Mouse (Mus musculus): Measurements from ENCODE around the gene Mrgprb1. TPM values are rescaled to one million over a fixed set of nuclear protein-coding genes. Genes with fewer than 3 reads are reported as not detected.
"Not testable (repeated sequence)": the region's sequence is repeated elsewhere in the genome, so short reads cannot be mapped to it uniquely, and the experiment has no call there.

The Mrgprb1 gene
- polyA plus RNA-seq (2015; fragmentation: Nextera tagmentation; extraction: Ambion mirVana): not detected in 2 replicates

DNA sequence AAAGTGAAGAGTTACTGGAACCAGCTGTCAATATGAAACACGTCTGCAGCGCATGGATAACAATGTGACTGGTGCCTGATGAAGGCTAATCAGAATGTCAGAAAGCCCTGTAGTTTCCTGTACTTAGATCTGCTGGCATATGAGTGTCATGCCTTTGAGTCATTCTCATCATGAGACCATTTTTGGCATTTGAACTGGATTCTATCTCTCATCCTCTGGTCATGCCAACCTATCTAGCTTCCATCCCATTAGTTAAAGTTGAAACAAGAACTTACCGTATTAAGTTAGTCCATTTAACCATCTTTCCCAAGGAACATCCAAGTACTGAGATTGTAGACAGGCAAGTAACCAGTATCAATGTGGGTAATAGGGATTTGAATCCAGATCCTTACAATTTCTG, at the start of gene Mrgprb1:
Gene Mrgprb1 (minus strand): TSS at position 101 of the 400 bp plus-strand sequence.
- H3K36me3 ChIP-seq (ENCODE audit: control insufficient read depth, insufficient read depth, low read length): no peaks in the 10 kb centered on the region
- H3K27ac ChIP-seq (ENCODE audit: low read length): no peak within 1 kb of the TSS
- no peak within 1 kb of the TSS for H3K9ac ChIP-seq (ENCODE audit: low read depth, low read length)
- H3K4me3 ChIP-seq (ENCODE audit: low read depth, low read length): no peak within 1 kb of the TSS
- H3K9me3 ChIP-seq (replicated peaks; ENCODE audit: control insufficient read depth, low read length, poor library complexity, severe bottlenecking): peaks cover 16% of the 10 kb centered on the region; the same call in 1 of the 2 replicates
- no peak within 1 kb of the TSS for H3K4me2 ChIP-seq (ENCODE audit: low read length)
- no peaks in the 10 kb centered on the region for H3K27me3 ChIP-seq (ENCODE audit: control insufficient read depth, insufficient read depth, low read depth, low read length)
- no peaks in the 10 kb centered on the region for H3K4me1 ChIP-seq (ENCODE audit: control insufficient read depth, insufficient read depth, low read length)
- 81% methylated on average over 3 of the region's 3 CpGs for WGBS
- ATAC-seq: no peak

DNA sequence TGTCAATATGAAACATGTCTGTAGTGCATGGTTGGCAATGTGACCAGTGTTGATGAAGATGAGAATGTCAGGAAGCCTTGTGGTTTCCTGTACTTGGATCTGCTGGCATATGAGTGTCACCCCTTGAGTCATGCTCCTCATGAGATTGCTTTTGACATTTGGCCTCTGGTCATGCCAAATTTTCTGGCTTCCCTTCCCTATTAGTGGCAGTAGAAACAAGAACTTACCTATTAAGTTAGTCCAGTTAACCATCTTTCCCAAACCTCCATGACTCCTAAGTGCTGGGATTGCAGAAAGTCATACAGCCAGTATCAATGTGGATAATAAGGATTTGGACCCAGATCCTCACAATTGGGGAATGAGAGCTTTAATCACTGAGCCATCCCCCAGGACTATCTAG, 43.1 kb upstream of the Mrgprb1 start, which contains the start of gene Mrgprx2:
Gene Mrgprx2 (minus strand): TSS at position 101 of the 400 bp plus-strand sequence.
- no peaks in the 10 kb centered on the region for H3K36me3 ChIP-seq (ENCODE audit: control insufficient read depth, insufficient read depth, low read length)
- H3K4me3 ChIP-seq (ENCODE audit: low read depth, low read length): no peak within 1 kb of the TSS
- no peak for ATAC-seq
- H3K27ac ChIP-seq (ENCODE audit: low read length): no peak within 1 kb of the TSS
- no peaks in the 10 kb centered on the region for H3K4me1 ChIP-seq (ENCODE audit: control insufficient read depth, insufficient read depth, low read length)
- H3K9ac ChIP-seq (ENCODE audit: low read depth, low read length): no peak within 1 kb of the TSS
- no peaks in the 10 kb centered on the region for H3K27me3 ChIP-seq (ENCODE audit: control insufficient read depth, insufficient read depth, low read depth, low read length)
- H3K9me3 ChIP-seq (replicated peaks; ENCODE audit: control insufficient read depth, low read length, poor library complexity, severe bottlenecking): peaks cover 26% of the 10 kb centered on the region
- no peak within 1 kb of the TSS for H3K4me2 ChIP-seq (ENCODE audit: low read length)

- no peak overlapping the region for H3K4me3 ChIP-seq (ENCODE audit: low read depth, low read length)
- WGBS: 55% methylated on average over 3 of the region's 3 CpGs
- no peak for ATAC-seq
- H3K9me3 ChIP-seq (replicated peaks; ENCODE audit: control insufficient read depth, low read length, poor library complexity, severe bottlenecking): peaks cover 12% of the 10 kb centered on the region
- no peak overlapping the region for H3K27ac ChIP-seq (ENCODE audit: low read length)
- H3K9ac ChIP-seq (ENCODE audit: low read depth, low read length): no peak overlapping the region
- no peaks in the 10 kb centered on the region for H3K27me3 ChIP-seq (ENCODE audit: control insufficient read depth, insufficient read depth, low read depth, low read length)
- H3K4me1 ChIP-seq (ENCODE audit: control insufficient read depth, insufficient read depth, low read length): no peaks in the 10 kb centered on the region
- H3K36me3 ChIP-seq (ENCODE audit: control insufficient read depth, insufficient read depth, low read length): no peaks in the 10 kb centered on the region
- H3K4me2 ChIP-seq (ENCODE audit: low read length): no peak overlapping the region
Observed at GRCm38 (mm10) chr7:48436581-48436980, 19.6 kb downstream of the Mrgprb1 start.

GRCm38 (mm10) chr7:48435936-48436335, 20.2 kb downstream of the Mrgprb1 start:
- not testable (repeated sequence) for H3K4me2 ChIP-seq (ENCODE audit: low read length); H3K4me3 ChIP-seq (ENCODE audit: low read depth, low read length); H3K36me3 ChIP-seq (ENCODE audit: control insufficient read depth, insufficient read depth, low read length); H3K9ac ChIP-seq (ENCODE audit: low read depth, low read length); H3K27ac ChIP-seq (ENCODE audit: low read length); ATAC-seq; H3K4me1 ChIP-seq (ENCODE audit: control insufficient read depth, insufficient read depth, low read length); H3K27me3 ChIP-seq (ENCODE audit: control insufficient read depth, insufficient read depth, low read depth, low read length)
- H3K9me3 ChIP-seq (replicated peaks; ENCODE audit: control insufficient read depth, low read length, poor library complexity, severe bottlenecking): peaks cover 12% of the 10 kb centered on the region
- WGBS: 81% methylated on average over 3 of the region's 3 CpGs

Other genes with a start within 250 kb of the Mrgprb1 start
- gene Mrgprb8, start 67.8 kb downstream of the Mrgprb1 start, polyA plus RNA-seq (2015; fragmentation: Nextera tagmentation; extraction: Ambion mirVana): not detected in 2 replicates
- gene Mrgprx2, start 43.0 kb upstream of the Mrgprb1 start, polyA plus RNA-seq (2015; fragmentation: Nextera tagmentation; extraction: Ambion mirVana): not detected in 2 replicates
- gene Mrgprb2, start 101.7 kb upstream of the Mrgprb1 start, polyA plus RNA-seq (2015; fragmentation: Nextera tagmentation; extraction: Ambion mirVana): not detected in 2 replicates
- not detected in 2 replicates for gene Mrgprb3, start 187.5 kb upstream of the Mrgprb1 start, polyA plus RNA-seq (2015; fragmentation: Nextera tagmentation; extraction: Ambion mirVana)